34 mouse cellular contexts compared by ENCODE assay signal in genomic region chr6:32159931-32160330, GRCm38 (mm10).
"Had no signal": no experiment of that assay in that cellular context is flagged by ENCODE, and none has a peak within 500 bp of the region (broad histone marks: within the 10 kb centered on the region; RNA-seq: fewer than 3 reads in every experiment).

No protein-coding gene starts in this region.

- ATAC-seq: hindbrain, embryonic 16.5 days; hindbrain, postnatal 0 days; inflammation-experienced regulatory T-cells, adult 6 months; intestine, embryonic 15.5 days; intestine, embryonic 16.5 days; intestine, postnatal 0 days had no signal

- H3K36me3 ChIP-seq: hindbrain, embryonic 12.5 days; intestine, embryonic 15.5 days; kidney, embryonic 15.5 days had no signal

- DNase-seq: heart, postnatal 10 days; heart, postnatal 14 days; heart, postnatal 36 days; heart, postnatal 4 days; kidney, adult 11 months; kidney, adult 18-20 months; kidney, adult 2 months; kidney, adult 8-10 months; kidney, adult 9 months; kidney, postnatal 10 days; kidney, postnatal 14 days; kidney, postnatal 25 days; kidney, postnatal 36 days; kidney, postnatal 4 days; layer of hippocampus, adult 9-11 months; layer of hippocampus, postnatal 36 days had no signal

- H3K9ac ChIP-seq: heart, embryonic 12.5 days; heart, embryonic 13.5 days; heart, embryonic 15.5 days; hindbrain, embryonic 12.5 days; hindbrain, embryonic 13.5 days; hindbrain, embryonic 14.5 days; hindbrain, embryonic 15.5 days; intestine, embryonic 15.5 days; kidney, embryonic 15.5 days had no signal

- H3K27me3 ChIP-seq: heart, embryonic 12.5 days; heart, embryonic 13.5 days; heart, embryonic 15.5 days; hindbrain, embryonic 12.5 days; hindbrain, embryonic 13.5 days; hindbrain, embryonic 15.5 days; intestine, embryonic 15.5 days; kidney, embryonic 15.5 days had no signal

- H3K4me2 ChIP-seq: heart, embryonic 11.5 days; heart, embryonic 12.5 days; heart, embryonic 13.5 days; heart, embryonic 15.5 days; hindbrain, embryonic 12.5 days; hindbrain, embryonic 13.5 days; hindbrain, embryonic 14.5 days; hindbrain, embryonic 15.5 days; intestine, embryonic 15.5 days; kidney, embryonic 15.5 days had no signal

- H3K4me3 ChIP-seq: heart, embryonic 12.5 days; heart, embryonic 13.5 days; heart, embryonic 15.5 days; hindbrain, embryonic 10.5 days; hindbrain, embryonic 12.5 days; hindbrain, embryonic 13.5 days; hindbrain, embryonic 15.5 days; intestine, embryonic 15.5 days; kidney, embryonic 15.5 days; left cerebral cortex, adult 2 months had no signal

- H3K9me3 ChIP-seq: heart, embryonic 12.5 days; heart, embryonic 13.5 days; heart, embryonic 15.5 days; hindbrain, embryonic 10.5 days; hindbrain, embryonic 12.5 days; hindbrain, embryonic 13.5 days; hindbrain, embryonic 15.5 days; intestine, embryonic 15.5 days; kidney, embryonic 15.5 days had no signal

- H3K4me1 ChIP-seq: heart, embryonic 12.5 days; heart, embryonic 13.5 days; heart, embryonic 15.5 days; hindbrain, embryonic 15.5 days; intestine, embryonic 15.5 days; kidney, embryonic 15.5 days had no signal

- H3K27ac ChIP-seq: heart, embryonic 13.5 days; heart, embryonic 15.5 days; hindbrain, embryonic 10.5 days; hindbrain, embryonic 12.5 days; hindbrain, embryonic 13.5 days; hindbrain, embryonic 14.5 days; hindbrain, embryonic 15.5 days; hindbrain, postnatal 0 days; intestine, embryonic 15.5 days; kidney, embryonic 15.5 days; kidney, postnatal 0 days; left cerebral cortex, adult 2 months had no signal
